Mouse (Mus musculus): ENCODE measurements at regions not wholly inside any gene's neighbourhood (a gene's known extent, or its start where the extent isn't known, plus 50 kb on each side); places are given as distances from the start of the nearest gene placed in this dataset.

DNA sequence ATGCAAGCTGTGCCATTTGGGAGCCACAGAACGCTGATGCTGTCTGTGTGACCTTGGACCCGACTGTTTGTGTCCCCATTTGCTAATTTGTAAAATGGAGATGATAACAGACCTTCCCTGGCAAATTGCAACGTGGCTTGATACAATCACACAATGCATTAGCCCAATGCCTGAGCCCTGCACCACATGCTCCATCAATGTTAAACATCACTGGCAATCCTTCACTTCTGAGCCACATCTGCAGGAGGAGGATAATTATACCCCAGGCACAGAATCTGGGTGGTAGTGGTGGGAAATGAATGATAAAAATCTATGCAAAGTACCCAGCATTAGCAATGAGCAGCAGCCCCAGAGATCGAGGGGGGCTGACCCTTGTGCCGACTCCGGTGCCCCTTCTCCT is 191.0 kb upstream of the Gjb5 start:
- TF ChIP-seq GATA1 (IDR thresholded peaks at IDR 0.05; ENCODE audit: borderline replicate concordance, low read length), result no peak
- TF ChIP-seq CTCF (IDR thresholded peaks at IDR 0.05; ENCODE audit: low read depth, low read length), result no peak
- no peak for TF ChIP-seq TAL1 (conservative IDR thresholded peaks at IDR 0.05; ENCODE audit: low read depth, low read length)

Data from G1E (cell line).